Mouse (Mus musculus) lung, postnatal 0 days (tissue): ENCODE data around the gene Cabp2.

Source experiments
- CTCF ChIP-seq: IDR thresholded peaks from 2 replicates; pipeline ENCODE4 v1.5.1; 2016; ENCODE audit warnings: antibody characterized with exemption, mild to moderate bottlenecking
- EP300 ChIP-seq: IDR thresholded peaks from 2 replicates; pipeline ENCODE4 v1.6.1; 2016; ENCODE audit warnings: antibody characterized with exemption, mild to moderate bottlenecking, control low read depth

DNA sequence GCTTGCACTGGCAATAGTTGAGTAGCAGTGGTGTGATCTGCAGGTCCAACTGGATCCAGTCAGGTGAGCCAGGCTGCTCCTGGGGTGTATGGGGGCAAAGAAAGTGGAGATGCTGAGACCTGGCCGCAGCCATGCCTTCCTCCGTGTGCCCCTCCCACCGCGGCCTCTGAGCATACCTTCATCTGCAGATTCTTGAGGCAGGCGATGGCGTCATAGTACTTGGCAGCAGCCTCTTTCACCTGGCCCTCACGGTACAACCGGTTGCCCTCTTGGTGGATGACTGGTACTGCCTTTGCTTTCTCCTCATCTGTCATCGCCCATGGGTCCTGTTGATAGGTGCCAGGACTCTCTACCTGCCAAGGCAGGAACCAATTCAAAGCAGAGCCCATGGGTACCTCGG is 33.8 kb downstream of the Cabp2 start:
- TF ChIP-seq CTCF (no peak), EP300 (no peak)
